Mouse (Mus musculus) forebrain, embryonic 13.5 days (tissue): ENCODE results near the gene Rpn2. TPM values are rescaled to one million over a fixed set of nuclear protein-coding genes. Genes with fewer than 3 reads are reported as not detected.

Source experiments
- ATAC-seq: fragments of 200-750 bp; cut with Nextera tagmentation; 2 replicates; pipeline ENCODE4 v1.8.0; 2017
- H3K27ac ChIP-seq: fragments of 300-500 bp; sonication (generic); 2 replicates; pipeline ENCODE4 v1.5.1; 2015; ENCODE audit warnings: inconsistent platforms, mild to moderate bottlenecking, moderate library complexity
- H3K27me3 ChIP-seq: fragments of 300-500 bp; sonication (generic); 2 replicates; pipeline ENCODE4 v1.6.1; 2015; ENCODE audit warnings: mild to moderate bottlenecking, inconsistent platforms
- H3K36me3 ChIP-seq: fragments of 300-500 bp; sonication (generic); 2 replicates; pipeline ENCODE4 v1.6.1; 2015; ENCODE audit warnings: mild to moderate bottlenecking, inconsistent platforms; ENCODE audit not compliant: poor library complexity, severe bottlenecking
- H3K4me1 ChIP-seq: fragments of 300-500 bp; sonication (generic); 2 replicates; pipeline ENCODE4 v1.6.1; 2015; ENCODE audit warnings: inconsistent platforms
- H3K4me2 ChIP-seq: fragments of 300-500 bp; sonication (generic); 2 replicates; pipeline ENCODE4 v1.6.1; 2015; ENCODE audit warnings: inconsistent platforms, mild to moderate bottlenecking, moderate library complexity
- H3K4me3 ChIP-seq: fragments of 300-500 bp; sonication (generic); 2 replicates; pipeline ENCODE4 v1.5.1; 2015; ENCODE audit warnings: mild to moderate bottlenecking, inconsistent platforms
- H3K9ac ChIP-seq: fragments of 300-500 bp; sonication (generic); 2 replicates; pipeline ENCODE4 v1.6.1; 2015; ENCODE audit warnings: mild to moderate bottlenecking, inconsistent platforms
- H3K9me3 ChIP-seq: fragments of 300-500 bp; sonication (generic); replicated peaks from 2 replicates; pipeline ENCODE4 v1.6.1; 2016; ENCODE audit warnings: inconsistent platforms
- WGBS: fragments of 180-500 bp; shearing (Covaris S2); methylation state at CpG from one replicate; pipeline ENCODE4 v1.1.7; 2015; 5-methylcytosine and 5-hydroxymethylcytosine counted together
- polyA plus RNA-seq: library from polyadenylated mRNA; unstranded; fragments of >200 nt; fragmentation: Nextera tagmentation; extraction: Ambion mirVana; gene quantifications from 2 replicates; pipeline ENCODE4 v1.2.1, GENCODE M21; 2015

Rpn2 gene
- polyA plus RNA-seq, 1 experiment from 2014 or later = 197 TPM

DNA sequence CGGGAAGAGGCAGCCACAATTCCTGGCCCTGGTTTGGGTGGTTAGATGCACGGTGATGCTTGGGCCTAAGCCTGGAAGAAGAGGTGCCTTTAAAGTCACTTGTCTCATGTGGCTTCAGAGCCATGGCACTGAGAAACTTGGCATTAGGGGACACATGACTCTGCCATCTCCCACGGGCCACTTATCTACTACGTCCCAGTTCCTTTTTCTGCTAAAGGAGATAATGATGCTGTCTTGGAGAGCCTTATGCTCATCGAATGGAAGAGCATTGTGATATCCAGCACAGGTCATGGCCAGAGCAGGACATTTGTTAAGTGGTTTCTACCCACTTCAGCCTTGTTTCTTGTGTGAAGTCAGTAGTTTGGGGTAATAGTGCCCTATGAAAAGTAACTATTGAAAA lies 10.2 kb downstream of the Rpn2 start:
- no peak overlapping the region for H3K4me3 ChIP-seq
- H3K9me3 ChIP-seq = no peaks in the 10 kb centered on the region
- no peaks in the 10 kb centered on the region for H3K27me3 ChIP-seq
- H3K36me3 ChIP-seq = peaks cover 85% of the 10 kb centered on the region
- H3K27ac ChIP-seq = no peak overlapping the region
- no peak for ATAC-seq
- no peak overlapping the region for H3K4me2 ChIP-seq
- peaks cover 7% of the 10 kb centered on the region for H3K4me1 ChIP-seq
- WGBS = 88% methylated on average over 5 of the region's 5 CpGs
- no peak overlapping the region for H3K9ac ChIP-seq

DNA sequence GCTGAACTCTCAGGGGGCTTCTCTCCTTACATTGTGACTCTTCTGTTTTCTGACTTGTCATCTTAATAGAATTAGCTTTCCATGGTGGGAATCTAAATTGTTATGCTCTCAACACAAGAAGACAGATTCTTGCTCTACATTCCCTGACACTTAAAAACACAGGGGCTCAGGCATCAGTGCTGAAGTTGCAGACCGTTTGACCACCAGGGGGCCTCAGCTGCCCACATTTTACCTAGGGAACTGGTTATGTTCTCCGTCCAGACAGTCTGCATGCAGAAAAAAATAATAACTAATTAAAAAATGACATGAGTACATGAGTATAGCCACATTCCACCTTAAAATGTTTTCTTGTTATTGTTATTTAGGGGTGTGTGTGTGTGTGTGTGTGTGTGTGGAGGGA lies 13.3 kb downstream of the Rpn2 start:
- Histone ChIP-seq H3K4me1 (peaks cover 33% of the 10 kb centered on the region), H3K27me3 (no peaks in the 10 kb centered on the region), H3K9me3 (no peaks in the 10 kb centered on the region), H3K4me3 (no peak overlapping the region), H3K4me2 (no peak overlapping the region), H3K9ac (no peak overlapping the region), H3K36me3 (peaks cover 86% of the 10 kb centered on the region), H3K27ac (no peak overlapping the region)
- 15% methylated on average over 2 of the region's 2 CpGs for WGBS
- ATAC-seq = no peak

DNA sequence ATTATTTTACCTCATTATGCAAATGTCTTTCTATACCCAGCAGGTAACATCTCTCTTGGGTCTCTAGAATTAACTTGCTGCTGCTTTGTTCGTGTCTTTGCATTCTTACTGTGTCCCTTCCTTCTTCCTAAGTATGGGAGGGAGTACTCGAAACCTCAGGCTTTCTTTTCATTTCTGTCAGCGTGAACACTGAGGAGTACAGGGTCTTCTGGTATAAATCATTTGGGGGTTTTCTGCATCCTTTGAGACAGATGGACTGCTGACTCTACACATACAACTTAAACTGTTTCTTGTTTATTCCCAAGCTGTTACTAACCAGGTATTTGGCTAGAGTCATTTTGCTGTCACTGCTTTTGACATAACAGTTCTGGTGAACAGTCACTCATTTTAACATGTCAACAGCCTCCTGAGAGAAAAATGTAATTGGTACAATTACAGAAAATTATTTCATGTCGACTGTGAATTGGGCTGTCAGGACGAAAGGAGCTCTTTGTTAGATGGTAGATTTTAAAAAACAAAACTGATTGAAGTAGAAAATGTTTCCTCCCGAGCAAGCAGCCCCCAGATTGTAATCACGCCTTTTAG lies 17.4 kb downstream of the Rpn2 start:
- peaks cover 35% of the 10 kb centered on the region for H3K4me1 ChIP-seq
- no peaks in the 10 kb centered on the region for H3K27me3 ChIP-seq
- peak overlapping the region; percentile 80 for H3K27ac ChIP-seq
- H3K4me2 ChIP-seq = no peak overlapping the region
- WGBS = 54% methylated on average over 7 of the region's 7 CpGs
- no peak overlapping the region for H3K4me3 ChIP-seq
- peak; percentile 66; the same call in 1 of the 2 replicates for ATAC-seq
- H3K36me3 ChIP-seq = peaks cover 89% of the 10 kb centered on the region
- no peaks in the 10 kb centered on the region for H3K9me3 ChIP-seq
- H3K9ac ChIP-seq = no peak overlapping the region

DNA sequence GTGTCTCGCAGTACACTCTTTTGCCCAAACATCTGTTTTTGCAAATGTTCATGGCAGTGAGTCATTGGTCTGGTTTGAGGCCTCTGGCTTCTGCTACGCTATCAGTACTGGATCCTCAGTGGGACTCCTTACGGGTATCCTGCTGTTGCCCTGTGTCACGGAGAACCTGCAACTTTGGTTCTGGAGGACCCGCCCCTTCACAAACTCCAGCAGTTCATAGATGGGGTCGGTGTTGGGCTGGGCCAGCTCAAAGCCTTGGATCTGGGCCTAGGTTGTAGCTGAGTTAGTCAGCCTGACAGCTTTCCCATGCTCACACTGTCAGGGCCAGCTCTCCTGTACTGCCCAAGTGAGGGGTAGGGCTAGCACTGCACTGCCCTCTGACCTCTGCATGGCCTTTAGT lies 21.2 kb downstream of the Rpn2 start:
- peaks cover 34% of the 10 kb centered on the region for H3K4me1 ChIP-seq
- H3K9ac ChIP-seq = no peak overlapping the region
- H3K36me3 ChIP-seq = peaks cover 92% of the 10 kb centered on the region
- no peak overlapping the region for H3K4me3 ChIP-seq
- no peaks in the 10 kb centered on the region for H3K9me3 ChIP-seq
- no peak overlapping the region for H3K4me2 ChIP-seq
- WGBS = 93% methylated on average over 6 of the region's 6 CpGs
- ATAC-seq = no peak
- no peaks in the 10 kb centered on the region for H3K27me3 ChIP-seq
- H3K27ac ChIP-seq = no peak overlapping the region

DNA sequence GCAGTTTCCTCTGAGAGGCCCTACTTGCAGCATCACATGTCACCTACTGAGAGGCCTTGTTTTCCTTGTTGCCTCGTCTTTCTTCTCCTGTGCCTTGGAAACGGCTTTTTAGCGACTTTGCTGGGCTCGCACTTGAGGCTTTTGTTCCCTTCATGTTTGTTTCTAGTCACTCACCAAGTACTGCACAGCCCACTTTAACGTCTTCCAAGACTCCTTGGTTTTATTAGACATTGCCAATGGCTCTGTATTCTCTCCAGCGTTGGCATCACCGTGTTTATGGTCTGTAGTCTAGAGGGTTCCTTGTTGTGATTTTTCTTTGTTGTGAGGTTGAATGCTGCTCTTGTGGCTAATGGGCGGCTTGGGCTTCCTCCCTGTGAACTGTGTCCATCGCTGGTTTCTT lies 24.3 kb downstream of the Rpn2 start:
- no peak overlapping the region for H3K4me2 ChIP-seq
- peaks cover 89% of the 10 kb centered on the region for H3K36me3 ChIP-seq
- ATAC-seq = no peak
- H3K9ac ChIP-seq = no peak overlapping the region
- H3K27ac ChIP-seq = peak overlapping the region; percentile 52; the same call in 1 of the 2 replicates
- WGBS = 29% methylated on average over 9 of the region's 9 CpGs
- H3K4me3 ChIP-seq = no peak overlapping the region
- H3K9me3 ChIP-seq = no peaks in the 10 kb centered on the region
- peaks cover 27% of the 10 kb centered on the region; the same call in 1 of the 2 replicates for H3K4me1 ChIP-seq
- H3K27me3 ChIP-seq = no peaks in the 10 kb centered on the region

DNA sequence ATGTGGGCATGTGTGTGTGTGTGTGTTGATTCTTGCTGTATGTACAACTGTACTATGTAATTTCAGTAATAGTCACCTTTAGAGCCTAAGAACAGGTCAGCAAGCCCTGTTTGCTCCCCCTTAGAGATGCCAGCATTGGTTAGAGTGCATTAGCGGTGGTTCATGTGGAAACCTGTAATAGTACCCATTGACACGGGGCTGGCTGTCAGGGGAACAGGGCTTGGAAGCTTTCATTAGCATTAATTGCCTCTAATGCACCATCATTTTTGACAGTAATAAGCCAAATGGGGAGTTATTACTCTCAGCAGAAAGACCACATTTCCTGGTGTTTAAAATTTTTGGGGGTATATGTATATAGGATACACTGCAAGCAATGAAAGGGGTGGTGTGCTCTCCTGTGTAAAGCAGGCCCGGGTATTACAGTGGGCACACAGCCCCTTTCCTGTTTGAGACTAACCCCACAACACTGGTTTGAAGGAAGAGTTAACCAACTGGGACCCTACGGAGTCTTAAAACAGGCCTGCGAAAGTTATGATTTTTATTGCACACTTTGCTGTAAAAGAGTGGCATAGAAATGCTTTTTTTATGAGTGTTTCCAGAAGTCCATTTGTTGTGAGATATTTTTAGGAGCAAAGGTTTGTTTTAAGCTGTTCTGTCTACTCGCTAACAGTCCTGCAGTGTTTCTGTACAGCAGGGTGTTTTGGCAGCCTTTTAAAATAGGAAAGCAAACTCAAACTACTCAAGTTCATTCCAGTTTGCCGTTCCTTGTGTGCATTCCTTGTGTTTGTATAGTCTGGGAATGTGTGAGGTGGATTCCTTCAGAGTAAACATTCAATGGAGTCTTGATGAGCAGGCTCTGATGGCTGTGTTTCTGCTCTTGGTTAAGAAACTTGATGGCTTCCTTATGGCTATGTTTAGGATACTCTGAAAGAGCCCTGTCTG lies 27.5 kb downstream of the Rpn2 start:
- H3K4me3 ChIP-seq = no peak overlapping the region
- no peak overlapping the region for H3K4me2 ChIP-seq
- 79% methylated on average over 7 of the region's 7 CpGs for WGBS
- peaks cover 27% of the 10 kb centered on the region; the same call in 1 of the 2 replicates for H3K4me1 ChIP-seq
- H3K9me3 ChIP-seq = no peaks in the 10 kb centered on the region
- H3K36me3 ChIP-seq = peaks cover 89% of the 10 kb centered on the region
- 0 out of 2 replicates have a peak, but pooled peaks have one; percentile 36 for ATAC-seq
- H3K27ac ChIP-seq = peak overlapping the region; percentile 31
- H3K27me3 ChIP-seq = no peaks in the 10 kb centered on the region
- no peak overlapping the region for H3K9ac ChIP-seq

DNA sequence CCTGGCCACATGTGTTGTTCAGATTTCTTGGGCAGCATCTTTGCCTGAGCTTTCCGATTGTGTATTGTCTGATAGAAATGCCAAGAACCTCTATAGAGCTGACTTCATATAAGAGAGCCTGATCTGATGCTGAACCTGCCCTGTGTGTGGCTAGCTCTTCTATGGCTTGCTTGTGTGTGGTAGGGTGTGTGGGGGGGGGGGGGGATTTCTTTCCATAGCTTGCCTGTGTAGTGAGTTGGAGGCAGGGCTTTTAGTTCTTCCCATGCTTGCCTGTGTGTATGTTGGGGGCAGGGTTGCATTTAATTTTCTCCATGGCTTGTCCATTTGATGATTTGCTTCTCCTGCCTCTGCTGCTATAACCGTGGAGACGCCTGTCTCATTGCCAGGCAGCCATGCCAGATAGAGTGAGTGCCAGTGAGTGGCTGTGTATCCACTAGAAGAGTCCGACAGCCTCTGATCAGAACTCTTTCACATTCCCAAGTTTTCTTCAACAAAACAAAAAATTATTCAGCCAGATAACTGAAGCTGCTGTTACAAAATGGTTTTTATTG lies 29.0 kb downstream of the Rpn2 start:
- H3K36me3 ChIP-seq = peaks cover 91% of the 10 kb centered on the region
- no peak overlapping the region for H3K9ac ChIP-seq
- no peaks in the 10 kb centered on the region for H3K27me3 ChIP-seq
- H3K4me1 ChIP-seq = peaks cover 18% of the 10 kb centered on the region; the same call in 1 of the 2 replicates
- no peak overlapping the region for H3K4me3 ChIP-seq
- 82% methylated on average over 4 of the region's 4 CpGs for WGBS
- no peak overlapping the region for H3K4me2 ChIP-seq
- H3K27ac ChIP-seq = peak overlapping the region; percentile 49
- no peaks in the 10 kb centered on the region for H3K9me3 ChIP-seq
- ATAC-seq = no peak

DNA sequence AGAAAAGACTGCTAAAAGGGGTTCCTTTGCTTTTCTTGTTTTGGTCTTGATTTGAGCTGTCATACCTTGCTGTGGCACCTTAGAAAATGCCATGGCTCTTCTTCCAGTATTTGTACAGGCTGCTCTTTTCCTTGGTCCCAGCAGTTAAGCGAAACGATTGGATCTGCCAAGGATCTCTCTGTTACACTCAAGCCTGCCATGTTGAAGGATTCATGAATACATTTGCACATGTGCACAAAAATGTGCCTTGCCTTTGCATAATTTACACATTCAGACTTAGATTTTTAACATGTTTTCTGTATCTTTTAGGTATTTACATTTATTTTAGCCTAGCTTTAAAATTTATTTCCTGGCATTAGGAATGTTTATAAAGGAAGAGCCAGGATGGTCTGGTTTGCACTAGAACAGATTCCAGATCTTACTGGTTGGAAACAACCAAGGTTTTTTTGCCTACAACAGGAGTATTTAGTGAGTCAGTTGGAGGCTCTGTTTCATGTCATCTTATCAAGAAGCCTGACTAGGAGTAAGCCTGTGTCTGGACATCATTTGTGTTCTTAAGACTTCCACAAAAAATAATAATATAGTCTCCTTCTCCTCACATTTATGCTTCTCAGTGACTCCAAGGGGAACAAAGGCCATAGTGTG lies 29.6 kb downstream of the Rpn2 start:
- Histone ChIP-seq H3K36me3 (peaks cover 91% of the 10 kb centered on the region), H3K4me1 (peaks cover 20% of the 10 kb centered on the region), H3K9me3 (no peaks in the 10 kb centered on the region), H3K27me3 (no peaks in the 10 kb centered on the region), H3K27ac (peak overlapping the region; percentile 49; the same call in 1 of the 2 replicates), H3K4me3 (no peak overlapping the region), H3K4me2 (no peak overlapping the region), H3K9ac (no peak overlapping the region)
- 85% methylated on average over 2 of the region's 2 CpGs for WGBS
- no peak for ATAC-seq

DNA sequence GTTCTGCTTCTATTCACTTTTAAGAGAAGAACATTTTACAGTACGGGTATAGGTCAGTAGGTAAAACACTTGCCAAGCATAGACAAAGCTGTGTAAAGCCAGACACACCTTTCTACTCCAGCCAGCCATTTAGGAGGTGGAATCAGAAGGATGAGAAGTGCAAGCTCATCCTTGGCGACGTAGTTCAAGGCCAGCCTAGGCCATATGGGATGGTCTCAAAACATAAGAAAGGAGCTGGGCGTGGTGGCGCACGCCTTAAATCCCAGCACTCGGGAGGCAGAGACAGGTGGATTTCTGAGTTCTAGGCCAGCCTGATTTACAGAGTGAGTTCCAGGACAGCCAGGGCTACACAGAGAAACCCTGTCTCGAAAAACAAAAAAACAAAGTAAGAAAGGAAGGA lies 30.8 kb downstream of the Rpn2 start:
- Histone ChIP-seq H3K9ac (no peak overlapping the region), H3K9me3 (no peaks in the 10 kb centered on the region), H3K36me3 (peaks cover 91% of the 10 kb centered on the region), H3K27me3 (no peaks in the 10 kb centered on the region), H3K4me3 (no peak overlapping the region), H3K27ac (no peak overlapping the region), H3K4me1 (peaks cover 32% of the 10 kb centered on the region), H3K4me2 (no peak overlapping the region)
- no peak for ATAC-seq
- WGBS = 95% methylated on average over 8 of the region's 8 CpGs

DNA sequence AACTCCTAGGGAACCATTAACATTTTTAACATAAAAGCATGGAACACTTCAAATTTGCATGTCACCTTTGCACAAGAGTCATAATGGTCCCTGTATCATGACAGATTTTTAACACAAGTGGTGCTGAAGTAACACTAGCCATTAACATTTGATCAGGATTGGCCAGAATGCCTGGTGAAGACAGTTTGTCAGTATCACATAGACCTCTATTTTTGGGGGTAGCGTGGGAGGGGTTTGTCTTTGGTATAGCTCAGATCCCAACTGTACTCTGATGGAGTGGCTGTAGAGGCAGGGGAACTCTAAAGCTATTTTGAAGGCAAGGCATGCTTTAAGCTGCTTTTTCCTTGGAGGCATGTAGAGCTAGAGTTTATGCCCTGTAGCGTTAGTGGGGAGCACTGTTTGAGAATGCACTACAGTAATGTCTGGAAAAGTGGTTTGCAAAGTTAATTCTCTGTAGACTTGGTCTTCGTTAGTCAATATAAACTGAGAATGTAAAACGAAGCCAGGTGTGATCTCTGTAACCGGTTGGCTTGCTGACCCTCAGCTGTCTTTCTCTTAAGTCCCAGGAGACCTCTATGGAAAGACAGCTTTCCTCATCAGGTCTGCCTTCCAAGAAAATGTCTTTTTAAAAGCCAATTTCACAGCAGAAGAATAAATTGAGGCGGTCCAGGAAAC lies 32.3 kb downstream of the Rpn2 start:
- no peak overlapping the region for H3K27ac ChIP-seq

DNA sequence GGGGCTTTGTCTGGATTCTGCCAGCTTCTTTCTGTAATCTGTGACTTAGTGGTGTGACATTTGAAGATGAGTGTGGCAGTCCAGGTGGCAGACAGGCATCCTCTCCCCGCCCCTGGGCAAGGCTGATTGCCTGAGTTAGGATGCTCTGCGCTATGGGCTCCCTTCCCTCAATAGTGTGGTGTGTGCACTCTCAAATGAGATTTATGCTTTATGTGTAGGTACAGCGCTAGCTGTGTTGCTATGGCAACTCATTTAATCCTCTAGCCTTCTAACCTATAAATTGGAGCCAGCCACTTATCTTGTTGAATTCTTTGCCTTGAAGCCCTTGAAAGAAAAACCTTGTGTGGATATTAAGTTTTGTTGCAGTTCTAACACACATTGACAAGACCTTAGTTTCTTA lies 34.9 kb downstream of the Rpn2 start:
- H3K36me3 ChIP-seq = peaks cover 97% of the 10 kb centered on the region
- 0 out of 2 replicates have a peak, but pooled peaks have one; percentile 58 for ATAC-seq
- no peaks in the 10 kb centered on the region for H3K27me3 ChIP-seq

More for the DNA sequence above, 32.3 kb downstream of the Rpn2 start:
- no peaks in the 10 kb centered on the region for H3K9me3 ChIP-seq
- H3K9ac ChIP-seq = no peak overlapping the region
- no peak for ATAC-seq
- H3K4me3 ChIP-seq = no peak overlapping the region
- WGBS = 88% methylated on average over 6 of the region's 6 CpGs
- H3K4me2 ChIP-seq = no peak overlapping the region
- H3K36me3 ChIP-seq = peaks cover 96% of the 10 kb centered on the region
- peaks cover 34% of the 10 kb centered on the region for H3K4me1 ChIP-seq
- H3K27me3 ChIP-seq = no peaks in the 10 kb centered on the region

More for the DNA sequence above, 34.9 kb downstream of the Rpn2 start:
- peaks cover 43% of the 10 kb centered on the region for H3K4me1 ChIP-seq
- H3K4me3 ChIP-seq = no peak overlapping the region
- 0 out of 2 replicates have a peak overlapping the region, but pooled peaks have one; percentile 40 for H3K9ac ChIP-seq
- WGBS = 48% methylated on average over 3 of the region's 3 CpGs
- H3K9me3 ChIP-seq = no peaks in the 10 kb centered on the region
- peak overlapping the region; percentile 78 for H3K27ac ChIP-seq
- H3K4me2 ChIP-seq = no peak overlapping the region
